Mouse (Mus musculus): ENCODE results near the gene Ralgps2.

DNA sequence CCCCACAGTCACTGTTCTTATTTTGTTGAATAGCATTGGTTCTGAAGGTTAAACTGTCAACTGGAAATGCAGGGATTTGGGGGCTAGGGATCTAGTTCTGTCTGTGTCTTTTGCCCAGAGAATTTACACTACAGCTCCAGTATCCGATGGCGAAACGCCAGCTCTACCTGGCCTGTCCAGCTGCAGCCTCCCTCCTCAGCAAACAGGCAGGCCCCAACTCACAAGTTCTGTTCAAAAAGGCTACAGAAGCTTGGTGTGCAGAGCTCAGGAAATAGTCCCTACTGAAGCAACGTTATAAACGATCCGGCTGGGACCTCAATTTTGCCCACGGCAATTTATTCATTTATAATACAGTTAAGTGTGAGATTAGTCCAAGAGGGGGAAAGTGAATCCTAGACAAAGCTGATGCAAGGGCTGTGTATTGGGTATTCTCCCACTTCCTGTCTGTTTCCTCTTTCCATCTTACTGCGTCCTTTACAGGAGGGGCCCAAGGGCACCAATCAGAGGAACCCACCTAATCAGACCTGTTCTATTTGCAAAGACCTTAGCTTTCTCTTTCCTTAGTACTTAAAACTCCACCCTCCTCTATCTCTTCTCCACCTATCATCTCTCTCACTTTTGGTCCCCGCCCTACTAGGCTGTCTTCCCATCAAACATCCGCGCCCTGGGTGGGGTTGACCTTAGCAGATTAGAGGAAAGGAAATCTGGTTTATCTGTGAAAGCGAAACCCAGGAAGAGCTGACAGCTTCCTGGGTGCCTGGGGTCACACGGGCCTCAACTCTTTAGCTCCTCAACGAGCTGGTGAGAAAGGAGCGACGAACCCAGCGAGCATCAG lies 16.7 kb upstream of the Ralgps2 start:
- TF ChIP-seq EP300 (optimal IDR thresholded peaks at IDR 0.05) (no peak), CTCF (IDR thresholded peaks at IDR 0.05; ENCODE audit: low read depth) (no peak)
